Comparison of ENCODE assay signal across 28 mouse cellular contexts in genomic region chr4:54937161-54937560, GRCm38 (mm10). TPM values are rescaled to one million over a fixed set of nuclear protein-coding genes. Genes with fewer than 3 reads are reported as not detected.
DNase-seq lines count a peak whose midpoint lies in the region; ATAC-seq and TF ChIP-seq lines count a peak whose summit lies in the region.
"Had no signal": no experiment of that assay in that cellular context is flagged by ENCODE, and none has a peak within 500 bp of the region (broad histone marks: within the 10 kb centered on the region; RNA-seq: fewer than 3 reads in every experiment).

No protein-coding gene starts in this region.

- no peak overlapping the region for H3K9ac ChIP-seq in kidney, embryonic 14.5 days (ENCODE audit: low read depth, low read length)
- H3K9ac ChIP-seq: embryonic facial prominence, embryonic 13.5 days; embryonic facial prominence, embryonic 15.5 days; forebrain, embryonic 12.5 days had no signal

- no peak for TF ChIP-seq CTCF in kidney, adult 2 months (conservative IDR thresholded peaks at IDR 0.05; ENCODE audit: insufficient read depth, insufficient read length, low read depth, low read length)

- WGBS in kidney, adult 2 months, result 95% methylated on average over 1 of the region's 1 CpGs
- 94% methylated on average over 1 of the region's 1 CpGs for WGBS in kidney, embryonic 14.5 days

- H3K4me1 ChIP-seq in kidney, adult 2 months (ENCODE audit: control insufficient read depth, insufficient read depth, low read length), result no peaks in the 10 kb centered on the region; the same call in 1 of the 2 replicates
- H3K4me1 ChIP-seq in kidney, embryonic 14.5 days (ENCODE audit: control insufficient read depth, insufficient read depth, low read length), result no peaks in the 10 kb centered on the region
- H3K4me1 ChIP-seq: embryonic facial prominence, embryonic 13.5 days; embryonic facial prominence, embryonic 15.5 days; forebrain, embryonic 10.5 days; forebrain, embryonic 12.5 days had no signal

- H3K27ac ChIP-seq in kidney, adult 2 months (ENCODE audit: insufficient read depth, low read depth, low read length), result no peak overlapping the region
- H3K27ac ChIP-seq in kidney, embryonic 14.5 days (ENCODE audit: low read depth, low read length), result no peak overlapping the region
- H3K27ac ChIP-seq: embryonic facial prominence, embryonic 13.5 days; embryonic facial prominence, embryonic 15.5 days; forebrain, embryonic 10.5 days; forebrain, embryonic 12.5 days had no signal

- ATAC-seq in kidney, embryonic 14.5 days (ENCODE audit: low FRiP score, low TSS enrichment), result no peak
- ATAC-seq: CD4-positive, CD25-positive, alpha-beta regulatory T cell, adult 4 months; forebrain, embryonic 14.5 days; Patski had no signal

- no peaks in the 10 kb centered on the region for H3K27me3 ChIP-seq in kidney, adult 2 months (replicated peaks; ENCODE audit: control insufficient read depth, insufficient read depth, low read length)
- no peaks in the 10 kb centered on the region for H3K27me3 ChIP-seq in kidney, embryonic 14.5 days (ENCODE audit: control insufficient read depth, insufficient read depth, low read length)
- H3K27me3 ChIP-seq: CH12.LX; embryonic facial prominence, embryonic 13.5 days; embryonic facial prominence, embryonic 15.5 days; forebrain, embryonic 12.5 days; Patski had no signal

- no peaks in the 10 kb centered on the region for H3K36me3 ChIP-seq in kidney, adult 2 months (ENCODE audit: control insufficient read depth, insufficient read depth, low read length)
- H3K36me3 ChIP-seq in kidney, embryonic 14.5 days (ENCODE audit: control insufficient read depth, insufficient read depth, low read length), result no peaks in the 10 kb centered on the region
- H3K36me3 ChIP-seq: embryonic facial prominence, embryonic 13.5 days; embryonic facial prominence, embryonic 15.5 days; forebrain, embryonic 10.5 days; forebrain, embryonic 12.5 days; G1E had no signal

- no peak overlapping the region for H3K4me3 ChIP-seq in kidney, adult 2 months (ENCODE audit: insufficient read depth, low read depth, low read length)
- H3K4me3 ChIP-seq in kidney, embryonic 14.5 days (ENCODE audit: low read length), result no peak overlapping the region
- H3K4me3 ChIP-seq: embryonic facial prominence, embryonic 13.5 days; embryonic facial prominence, embryonic 15.5 days; erythroblast, embryonic 14.5 days; forebrain, embryonic 10.5 days; forebrain, embryonic 12.5 days had no signal

- no peak for TF ChIP-seq POLR2A in kidney, adult 2 months (IDR thresholded peaks at IDR 0.05; ENCODE audit: low read depth, low read length)

- DNase-seq in heart, adult 11 months, result peak; percentile 36
- DNase-seq in heart, postnatal 10 days, result no peak
- DNase-seq in kidney, adult 2 months, result peak; percentile 75
- DNase-seq in kidney, postnatal 36 days, result peak; percentile 12 to 26
- no peak for DNase-seq in kidney, postnatal 14 days
- DNase-seq in right cerebral cortex, postnatal 4 days, result no peak
- DNase-seq: adrenal gland, adult 2 months; adrenal gland, postnatal 10 days; adrenal gland, postnatal 25 days; B cell, adult 2 months; cerebellum, adult 11 months; cerebellum, adult 18-20 months; cerebellum, adult 8-10 months; cerebellum, adult 9-11 months; cerebellum, postnatal 14 days; cerebellum, postnatal 36 days; embryo, embryonic 11 days had no signal

- no peak overlapping the region for H3K4me2 ChIP-seq in kidney, embryonic 14.5 days (replicated peaks; ENCODE audit: low read depth, low read length)
- H3K4me2 ChIP-seq: embryonic facial prominence, embryonic 13.5 days; embryonic facial prominence, embryonic 15.5 days; forebrain, embryonic 12.5 days had no signal

- no peaks in the 10 kb centered on the region for H3K9me3 ChIP-seq in kidney, embryonic 14.5 days (ENCODE audit: control insufficient read depth, low read length)
- H3K9me3 ChIP-seq: embryonic facial prominence, embryonic 13.5 days; embryonic facial prominence, embryonic 15.5 days; forebrain, embryonic 10.5 days; forebrain, embryonic 12.5 days had no signal

- intact Hi-C loops in heart, postnatal 10 days (cut with DNase I), result no loop called here

RNA-seq across cellular contexts. Expression of gene Zfp462, which starts 7.7 kb away (rescaled TPM):
- 10 to 100 TPM; 17.7 to 18.5 TPM for total RNA-seq in heart, postnatal 10 days (2021)
- polyA plus RNA-seq in kidney, adult 2 months (2012; rRNA removed), result 8.7 and 10.2 TPM in 2 replicates
- 6.2 and 10.0 TPM in 2 replicates for polyA plus RNA-seq in kidney, embryonic 14.5 days (2014; fragmentation: Nextera tagmentation; extraction: Ambion mirVana)
- total RNA-seq: CH12.LX had no signal
- polyA plus RNA-seq: CD4-positive, CD25-positive, alpha-beta regulatory T cell, adult 4 months; erythroblast, embryonic 14.5 days; G1E had no signal

Comparison
In these comparisons a context has a peak if more than half of its experiments do, and no peak if none do; other contexts are left out.
1. DNase-seq: peak in heart, adult 11 months (single experiment), kidney, adult 2 months (single experiment) and kidney, postnatal 36 days (2 of 2); none in heart, postnatal 10 days (0 of 2), kidney, postnatal 14 days (single experiment) and right cerebral cortex, postnatal 4 days (single experiment).